Mouse (Mus musculus): ENCODE results near the gene Olfr71. TPM values are rescaled to one million over a fixed set of nuclear protein-coding genes. Genes with fewer than 3 reads are reported as not detected.

The Olfr71 gene
- polyA plus RNA-seq, 1 experiment from 2014 or later, result not detected

DNA sequence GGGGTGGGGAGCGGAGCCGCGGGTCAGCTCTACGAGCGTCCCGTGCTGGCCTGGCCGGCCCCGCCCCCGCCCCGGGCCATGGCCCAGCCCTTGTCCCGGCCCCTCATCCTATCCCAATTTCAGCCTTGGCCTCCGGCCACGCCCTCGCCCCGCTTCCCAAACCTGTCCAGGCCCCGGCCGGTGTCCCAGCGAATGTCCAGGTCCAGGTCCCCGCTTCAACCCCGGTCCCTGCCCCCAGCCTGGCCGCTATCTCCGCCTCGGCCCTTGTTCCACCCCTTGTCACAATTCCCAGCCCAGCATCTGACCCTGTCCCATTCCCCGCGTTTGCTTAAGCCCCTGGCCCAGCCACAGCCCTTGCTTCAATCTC, 40.6 kb downstream of the Olfr71 start:
- H3K27ac ChIP-seq, result peak overlapping the region; percentile 94

DNA sequence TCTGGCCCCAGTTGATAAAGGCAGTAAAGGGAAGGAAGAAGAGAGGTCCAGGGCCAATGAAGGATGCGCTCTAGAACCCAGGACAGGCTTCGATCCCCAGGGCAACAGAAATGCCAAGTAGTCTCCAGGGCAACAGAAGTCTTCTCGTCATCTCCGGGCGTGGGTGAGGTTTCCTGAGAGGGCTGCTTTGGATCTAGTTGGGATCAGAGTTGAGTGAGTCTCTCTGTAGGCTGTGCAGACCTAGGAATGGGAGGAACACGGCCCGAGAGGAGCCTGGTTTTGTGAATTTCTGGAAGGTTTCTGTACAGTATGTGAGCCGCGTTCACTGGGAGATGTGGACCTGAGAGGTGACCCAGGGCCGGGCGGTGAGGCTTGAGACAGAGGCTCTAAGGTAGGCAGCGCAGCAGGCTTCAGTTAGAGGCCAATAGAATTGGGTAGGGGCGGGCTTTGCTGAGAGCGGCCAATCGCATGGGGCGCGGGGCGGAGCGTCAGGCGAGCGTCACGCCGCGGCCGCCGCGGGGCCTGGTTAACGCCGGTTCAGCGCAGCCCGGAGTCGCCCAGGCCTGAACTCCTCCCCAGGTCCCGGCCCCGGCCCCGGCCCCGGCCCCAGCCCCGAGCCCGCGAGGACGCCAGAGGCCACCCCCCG, 41.1 kb downstream of the Olfr71 start, which contains the start of the genes Tmem8b and Fam221b:
TSS of gene Tmem8b (plus strand) at position 190 of the 646 bp plus-strand sequence.
TSS of gene Fam221b (minus strand) at position 364 of the 646 bp plus-strand sequence.
- DNase-seq (ENCODE audit: low spot score), result peak; percentile 95
- Histone ChIP-seq H3K9me3 (no peaks in the 10 kb centered on the region), H3K4me1 (peaks cover 39% of the 10 kb centered on the region), H3K27ac (peak within 1 kb of the TSS; percentile 94), H3K4me3 (peak within 1 kb of the TSS; percentile 77), H3K36me3 (no peaks in the 10 kb centered on the region), H3K27me3 (ENCODE audit: insufficient read depth, poor library complexity, severe bottlenecking) (peaks cover 56% of the 10 kb centered on the region)
- WGBS, result 2% methylated on average over 41 of the region's 41 CpGs

More for the DNA sequence above, 40.6 kb downstream of the Olfr71 start:
- peak overlapping the region; percentile 77 for H3K4me3 ChIP-seq
- H3K9me3 ChIP-seq, result no peaks in the 10 kb centered on the region
- DNase-seq (ENCODE audit: low spot score), result no peak
- under 1% methylated on average over 24 of the region's 25 CpGs for WGBS
- peaks cover 54% of the 10 kb centered on the region for H3K27me3 ChIP-seq (ENCODE audit: insufficient read depth, poor library complexity, severe bottlenecking)
- H3K36me3 ChIP-seq, result peaks cover 2% of the 10 kb centered on the region; the same call in 1 of the 2 replicates
- H3K4me1 ChIP-seq, result peaks cover 42% of the 10 kb centered on the region

DNA sequence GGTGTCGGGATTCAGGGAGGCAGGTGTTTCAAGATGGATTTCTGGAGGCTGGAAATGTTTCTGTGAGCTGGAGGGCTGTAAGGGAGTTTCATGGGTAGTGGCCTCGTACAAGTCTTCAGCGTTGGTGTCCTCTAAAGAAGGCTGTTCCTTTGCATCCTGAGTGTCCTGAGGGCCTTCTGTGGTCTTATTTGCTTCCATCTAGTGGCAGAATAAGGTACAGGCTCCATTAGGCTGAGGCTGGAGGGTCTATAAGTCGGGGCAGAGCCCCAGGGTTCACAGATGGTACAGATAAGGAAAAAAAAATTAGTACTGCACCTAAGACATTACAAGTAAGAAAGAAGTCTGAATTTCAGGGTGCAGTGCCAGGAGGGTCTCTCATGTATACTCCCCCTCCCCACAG, 43.6 kb downstream of the Olfr71 start:
- H3K9me3 ChIP-seq, result no peaks in the 10 kb centered on the region
- H3K27me3 ChIP-seq (ENCODE audit: insufficient read depth, poor library complexity, severe bottlenecking), result peaks cover 79% of the 10 kb centered on the region
- H3K27ac ChIP-seq, result no peak overlapping the region
- 23% methylated on average over 4 of the region's 4 CpGs for WGBS
- H3K4me3 ChIP-seq, result no peak overlapping the region
- no peaks in the 10 kb centered on the region for H3K36me3 ChIP-seq
- H3K4me1 ChIP-seq, result peaks cover 20% of the 10 kb centered on the region
- no peak for DNase-seq (ENCODE audit: low spot score)

GRCm38 (mm10) chr4:43657146-43657545, 52.9 kb downstream of the Olfr71 start:
- Histone ChIP-seq H3K9me3 (no peaks in the 10 kb centered on the region), H3K27me3 (ENCODE audit: insufficient read depth, poor library complexity, severe bottlenecking) (peaks cover 37% of the 10 kb centered on the region), H3K27ac (no peak overlapping the region), H3K4me1 (peaks cover 25% of the 10 kb centered on the region), H3K4me3 (peak overlapping the region; percentile 91), H3K36me3 (no peaks in the 10 kb centered on the region)
- WGBS, result 61% methylated on average over 4 of the region's 4 CpGs
- no peak for DNase-seq (ENCODE audit: low spot score)

DNA sequence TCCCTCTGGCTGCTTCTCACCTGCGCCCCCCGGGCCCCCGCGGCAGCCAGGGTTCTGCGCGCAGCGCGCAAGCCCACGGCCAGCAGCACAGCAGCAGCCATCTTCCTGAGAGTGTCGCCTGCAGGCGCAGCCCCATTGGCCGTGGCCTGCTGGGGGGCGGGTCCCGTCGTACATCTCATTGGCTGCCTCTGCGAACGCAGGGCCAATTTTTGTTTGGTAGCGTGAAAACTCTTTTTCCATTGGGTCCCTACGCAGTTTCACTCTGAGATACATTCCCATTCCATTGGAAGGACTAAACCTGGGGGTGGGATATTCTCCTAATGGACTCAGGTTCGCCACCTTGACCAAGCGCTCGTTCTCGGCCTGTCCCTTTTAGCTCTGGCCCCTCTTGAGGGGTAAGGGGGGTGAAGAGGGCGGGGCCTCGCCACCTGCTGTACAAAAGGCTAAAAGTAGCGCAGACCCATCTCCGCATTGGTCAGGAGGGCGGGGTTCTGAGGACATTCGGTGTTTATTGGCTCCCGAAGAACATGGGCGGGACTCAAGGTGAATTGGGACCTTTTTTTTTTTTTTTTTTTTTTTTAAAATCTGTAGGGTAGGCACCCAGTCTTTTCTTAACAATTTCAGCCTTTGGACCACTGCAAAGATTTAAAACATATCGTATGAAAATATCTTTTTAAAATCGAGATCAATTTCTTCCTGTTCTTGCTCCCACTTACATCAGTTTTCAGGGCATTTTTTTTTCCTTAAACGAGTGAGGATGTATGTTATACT, 53.5 kb downstream of the Olfr71 start, which contains the start of gene Hint2:
TSS of gene Hint2 (minus strand) at position 128 of the 771 bp plus-strand sequence.
- WGBS, result 1% methylated on average over 34 of the region's 34 CpGs
- Histone ChIP-seq H3K36me3 (peaks cover 2% of the 10 kb centered on the region; the same call in 1 of the 2 replicates), H3K27me3 (ENCODE audit: insufficient read depth, poor library complexity, severe bottlenecking) (peaks cover 30% of the 10 kb centered on the region), H3K27ac (peak within 1 kb of the TSS; percentile 95), H3K9me3 (no peaks in the 10 kb centered on the region), H3K4me1 (peaks cover 29% of the 10 kb centered on the region), H3K4me3 (peak within 1 kb of the TSS; percentile 91)
- DNase-seq (ENCODE audit: low spot score), result peak; percentile 98

DNA sequence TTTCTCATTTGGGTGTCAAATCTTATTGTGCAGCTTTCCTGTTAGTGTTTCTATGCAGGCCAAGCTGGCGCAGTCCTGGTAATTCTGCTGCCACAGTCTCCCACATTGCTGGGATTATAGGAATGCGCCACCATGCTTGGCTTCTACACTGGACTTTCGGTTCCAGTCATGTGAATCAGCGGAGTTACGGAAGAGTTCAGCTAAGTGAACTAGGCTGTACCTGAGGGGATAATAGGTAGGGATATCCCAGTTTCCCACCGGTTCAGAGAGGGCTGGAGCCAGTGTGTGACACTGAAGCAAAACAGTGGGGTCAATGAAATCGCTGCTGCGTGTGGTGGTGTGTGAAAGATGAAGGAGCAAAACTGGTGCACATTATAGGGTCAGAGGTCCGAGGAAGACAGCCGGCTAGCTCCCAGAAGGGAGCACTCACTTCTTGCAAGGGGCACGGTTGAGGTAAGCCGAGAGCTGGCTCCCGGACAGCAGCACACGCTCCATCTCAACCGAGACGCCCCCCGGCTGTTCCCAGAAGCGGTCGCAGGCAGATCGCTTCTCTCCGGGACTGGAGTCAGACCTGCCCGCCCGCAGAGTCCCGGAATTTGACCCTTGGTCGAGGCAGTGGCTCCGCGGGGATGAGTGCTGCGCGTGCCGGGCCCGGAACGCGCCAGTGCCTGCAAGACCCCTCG, 54.3 kb downstream of the Olfr71 start:
- H3K4me1 ChIP-seq, result peaks cover 29% of the 10 kb centered on the region

More for the DNA sequence above, 54.3 kb downstream of the Olfr71 start:
- H3K4me3 ChIP-seq, result peak overlapping the region; percentile 91
- no peak for DNase-seq (ENCODE audit: low spot score)
- H3K27ac ChIP-seq, result peak overlapping the region; percentile 95
- WGBS, result 7% methylated on average over 34 of the region's 34 CpGs
- no peaks in the 10 kb centered on the region for H3K9me3 ChIP-seq
- H3K27me3 ChIP-seq (ENCODE audit: insufficient read depth, poor library complexity, severe bottlenecking), result peaks cover 23% of the 10 kb centered on the region
- peaks cover 5% of the 10 kb centered on the region for H3K36me3 ChIP-seq

Other genes starting within 250 kb of the Olfr71 start
- not detected in 2 replicates for gene Sit1, start 226.5 kb downstream of the Olfr71 start, polyA plus RNA-seq (2016; fragmentation: Nextera tagmentation; extraction: Ambion mirVana)
- gene Ccdc107, start 217.4 kb downstream of the Olfr71 start, polyA plus RNA-seq (2016; fragmentation: Nextera tagmentation; extraction: Ambion mirVana), result 67.2 and 71.7 TPM in 2 replicates
- gene Arhgef39, start 210.6 kb downstream of the Olfr71 start, polyA plus RNA-seq (2016; fragmentation: Nextera tagmentation; extraction: Ambion mirVana), result 39.9 and 40.1 TPM in 2 replicates
- 1.4 and 1.7 TPM in 2 replicates for gene Car9, start 203.3 kb downstream of the Olfr71 start, polyA plus RNA-seq (2016; fragmentation: Nextera tagmentation; extraction: Ambion mirVana)
- 135 and 142 TPM in 2 replicates for gene Tpm2, start 186.5 kb downstream of the Olfr71 start, polyA plus RNA-seq (2016; fragmentation: Nextera tagmentation; extraction: Ambion mirVana)
- 63.8 and 68.8 TPM in 2 replicates for gene Creb3, start 147.9 kb downstream of the Olfr71 start, polyA plus RNA-seq (2016; fragmentation: Nextera tagmentation; extraction: Ambion mirVana)
- 82.7 and 99.6 TPM in 2 replicates for gene Tln1, start 147.6 kb downstream of the Olfr71 start, polyA plus RNA-seq (2016; fragmentation: Nextera tagmentation; extraction: Ambion mirVana)
- 20.9 and 29.7 TPM in 2 replicates for gene Rgp1, start 131.5 kb downstream of the Olfr71 start, polyA plus RNA-seq (2016; fragmentation: Nextera tagmentation; extraction: Ambion mirVana)
- 22.8 and 27.6 TPM in 2 replicates for gene Gba2, start 131.4 kb downstream of the Olfr71 start, polyA plus RNA-seq (2016; fragmentation: Nextera tagmentation; extraction: Ambion mirVana)
- 1.6 and 1.8 TPM in 2 replicates for gene Msmp, start 125.8 kb downstream of the Olfr71 start, polyA plus RNA-seq (2016; fragmentation: Nextera tagmentation; extraction: Ambion mirVana)
- gene Npr2, start 78.3 kb downstream of the Olfr71 start, polyA plus RNA-seq (2016; fragmentation: Nextera tagmentation; extraction: Ambion mirVana), result 5.5 and 5.6 TPM in 2 replicates
- 0.63 and 2.0 TPM in 2 replicates for gene Spag8, start 56.7 kb downstream of the Olfr71 start, polyA plus RNA-seq (2016; fragmentation: Nextera tagmentation; extraction: Ambion mirVana)
- gene Hint2, start 53.8 kb downstream of the Olfr71 start, polyA plus RNA-seq (2016; fragmentation: Nextera tagmentation; extraction: Ambion mirVana), result 101 and 117 TPM in 2 replicates
- 2.7 and 3.3 TPM in 2 replicates for gene Tmem8b, start 41.3 kb downstream of the Olfr71 start, polyA plus RNA-seq (2016; fragmentation: Nextera tagmentation; extraction: Ambion mirVana)
- 1.7 and 1.9 TPM in 2 replicates for gene Fam221b, start 41.1 kb downstream of the Olfr71 start, polyA plus RNA-seq (2016; fragmentation: Nextera tagmentation; extraction: Ambion mirVana)
- not detected in 2 replicates for gene Olfr70, start 9.4 kb downstream of the Olfr71 start, polyA plus RNA-seq (2016; fragmentation: Nextera tagmentation; extraction: Ambion mirVana)
- 0.53 and 0.92 TPM in 2 replicates for gene Hrct1, start 16.9 kb upstream of the Olfr71 start, polyA plus RNA-seq (2016; fragmentation: Nextera tagmentation; extraction: Ambion mirVana)
- 0.16 and 0.23 TPM in 2 replicates for gene Spaar, start 19.8 kb upstream of the Olfr71 start, polyA plus RNA-seq (2016; fragmentation: Nextera tagmentation; extraction: Ambion mirVana)
- gene Olfr159, start 60.8 kb upstream of the Olfr71 start, polyA plus RNA-seq (2016; fragmentation: Nextera tagmentation; extraction: Ambion mirVana), result not detected in 2 replicates
- not detected in 2 replicates for gene Olfr156, start 113.6 kb upstream of the Olfr71 start, polyA plus RNA-seq (2016; fragmentation: Nextera tagmentation; extraction: Ambion mirVana)
- 0.10 TPM in 1 of 2 replicates, not detected in the other for gene Olfr157, start 129.9 kb upstream of the Olfr71 start, polyA plus RNA-seq (2016; fragmentation: Nextera tagmentation; extraction: Ambion mirVana)
- not detected in 2 replicates for gene Olfr155, start 141.3 kb upstream of the Olfr71 start, polyA plus RNA-seq (2016; fragmentation: Nextera tagmentation; extraction: Ambion mirVana)
- 11.0 and 17.4 TPM in 2 replicates for gene Reck, start 165.3 kb upstream of the Olfr71 start, polyA plus RNA-seq (2016; fragmentation: Nextera tagmentation; extraction: Ambion mirVana)
- 114 and 119 TPM in 2 replicates for gene Glipr2, start 247.1 kb upstream of the Olfr71 start, polyA plus RNA-seq (2016; fragmentation: Nextera tagmentation; extraction: Ambion mirVana)

Measured in heart, embryonic 10.5 days (tissue).